Mouse (Mus musculus): Measurements from ENCODE around the gene Rab38.

- TF ChIP-seq CTCF (IDR thresholded peaks at IDR 0.05; ENCODE audit: control insufficient read depth, insufficient read depth, insufficient replicate concordance, low read depth, low read length) (no peak), POLR2A (IDR thresholded peaks at IDR 0.05; ENCODE audit: control insufficient read depth, low read depth, low read length) (no peak)
These were observed 106.1 kb downstream of the Rab38 start for GRCm38 (mm10) chr7:88536127-88536531.
